ENCODE assay signal across 8 mouse cellular contexts in the genomic region with DNA sequence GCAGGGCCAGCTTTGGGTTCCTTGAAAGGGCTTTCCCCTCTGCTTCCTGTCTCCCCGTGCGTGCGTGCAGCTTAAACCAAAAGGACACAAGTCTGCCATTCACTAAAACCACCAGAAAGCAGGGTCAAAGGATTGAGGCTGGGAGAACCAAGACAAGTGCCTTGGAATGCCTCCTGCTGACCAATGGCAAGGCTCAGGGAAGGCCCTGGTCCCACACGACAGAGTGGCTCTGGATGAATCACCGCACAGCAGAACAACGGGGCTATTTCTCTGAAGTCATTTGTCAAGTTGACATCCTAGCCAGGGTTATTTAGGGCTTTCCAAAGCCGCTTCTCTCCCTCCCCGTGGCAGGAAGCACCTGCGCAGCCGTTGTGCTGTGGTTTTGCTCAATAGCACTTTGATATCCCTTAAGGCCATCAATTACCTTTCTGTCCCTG.
DNase-seq lines count a peak whose midpoint lies in the region; ATAC-seq lines count a peak whose summit lies in the region.

No protein-coding gene starts in this region.

- WGBS in forebrain, embryonic 10.5 days = 41% methylated on average over 10 of the region's 10 CpGs
- WGBS in forebrain, embryonic 15.5 days = 46% methylated on average over 10 of the region's 10 CpGs
- 4% methylated on average over 10 of the region's 10 CpGs for WGBS in neural tube, embryonic 12.5 days
- WGBS in forebrain, embryonic 13.5 days = 52% methylated on average over 10 of the region's 10 CpGs

- no peak; the same call in 1 of the 2 replicates for ATAC-seq in forebrain, embryonic 15.5 days (replicated peaks)
- peak; percentile 77 for ATAC-seq in neural tube, embryonic 12.5 days (ENCODE audit: low FRiP score, low read depth)
- no peak for ATAC-seq in forebrain, embryonic 13.5 days

- peak overlapping the region; percentile 56 for H3K27ac ChIP-seq in forebrain, embryonic 10.5 days
- H3K27ac ChIP-seq in forebrain, embryonic 15.5 days (replicated peaks) = no peak overlapping the region
- no peak overlapping the region; the same call in 1 of the 2 replicates for H3K27ac ChIP-seq in neural tube, embryonic 12.5 days
- H3K27ac ChIP-seq in forebrain, embryonic 13.5 days = no peak overlapping the region

- no peaks in the 10 kb centered on the region; the same call in 1 of the 2 replicates for H3K27me3 ChIP-seq in forebrain, embryonic 10.5 days (ENCODE audit: poor library complexity, severe bottlenecking)
- H3K27me3 ChIP-seq in forebrain, embryonic 15.5 days = no peaks in the 10 kb centered on the region
- no peaks in the 10 kb centered on the region for H3K27me3 ChIP-seq in neural tube, embryonic 12.5 days (replicated peaks)
- H3K27me3 ChIP-seq in forebrain, embryonic 13.5 days = no peaks in the 10 kb centered on the region

- no peak overlapping the region for H3K9ac ChIP-seq in forebrain, embryonic 15.5 days (replicated peaks)
- H3K9ac ChIP-seq in neural tube, embryonic 12.5 days = no peak overlapping the region
- H3K9ac ChIP-seq in forebrain, embryonic 13.5 days = no peak overlapping the region

- H3K9me3 ChIP-seq in forebrain, embryonic 10.5 days = no peaks in the 10 kb centered on the region
- no peaks in the 10 kb centered on the region for H3K9me3 ChIP-seq in forebrain, embryonic 15.5 days
- no peaks in the 10 kb centered on the region for H3K9me3 ChIP-seq in neural tube, embryonic 12.5 days
- H3K9me3 ChIP-seq in forebrain, embryonic 13.5 days (replicated peaks) = no peaks in the 10 kb centered on the region

- no peak overlapping the region for H3K4me2 ChIP-seq in forebrain, embryonic 15.5 days (replicated peaks)
- H3K4me2 ChIP-seq in neural tube, embryonic 12.5 days (replicated peaks) = peak overlapping the region; percentile 33
- H3K4me2 ChIP-seq in forebrain, embryonic 13.5 days = no peak overlapping the region

- peaks cover 46% of the 10 kb centered on the region for H3K4me1 ChIP-seq in forebrain, embryonic 10.5 days
- H3K4me1 ChIP-seq in forebrain, embryonic 15.5 days = peaks cover 9% of the 10 kb centered on the region; the same call in 1 of the 2 replicates
- peaks cover 29% of the 10 kb centered on the region for H3K4me1 ChIP-seq in neural tube, embryonic 12.5 days
- peaks cover 22% of the 10 kb centered on the region for H3K4me1 ChIP-seq in forebrain, embryonic 13.5 days

- DNase-seq in forebrain, embryonic 10.5 days (ENCODE audit: extremely low spot score, low spot score) = no peak
- peak; percentile 78 to 79 for DNase-seq in adrenal gland, postnatal 36 days
- DNase-seq in kidney, adult 8-10 months = peak; percentile 22 to 34
- DNase-seq in left cerebral cortex, adult 9 months (ENCODE audit: low spot score in 2 of 2) = no peak
- DNase-seq in left cerebral cortex, adult 11 months (ENCODE audit: low spot score) = no peak

- H3K36me3 ChIP-seq in forebrain, embryonic 10.5 days (replicated peaks) = no peaks in the 10 kb centered on the region
- H3K36me3 ChIP-seq in forebrain, embryonic 15.5 days = no peaks in the 10 kb centered on the region
- no peaks in the 10 kb centered on the region for H3K36me3 ChIP-seq in neural tube, embryonic 12.5 days
- H3K36me3 ChIP-seq in forebrain, embryonic 13.5 days (ENCODE audit: poor library complexity, severe bottlenecking) = no peaks in the 10 kb centered on the region

- H3K4me3 ChIP-seq in forebrain, embryonic 10.5 days = no peak overlapping the region
- no peak overlapping the region for H3K4me3 ChIP-seq in forebrain, embryonic 15.5 days
- H3K4me3 ChIP-seq in neural tube, embryonic 12.5 days = no peak overlapping the region
- H3K4me3 ChIP-seq in forebrain, embryonic 13.5 days = no peak overlapping the region

Comparison
In these comparisons a context has a peak if more than half of its experiments do, and no peak if none do; other contexts are left out.
1. DNase-seq: peak in adrenal gland, postnatal 36 days (2 of 2) and kidney, adult 8-10 months (2 of 2); none in forebrain, embryonic 10.5 days (single experiment), left cerebral cortex, adult 9 months (0 of 2) and left cerebral cortex, adult 11 months (single experiment).